Mouse (Mus musculus) heart, adult 11 months (tissue): Measurements from ENCODE around the gene Gm43518.

ENCODE experiments used
- DNase-seq: peaks from one replicate; pipeline ENCODE4 v3.0.0; 2022

Gene Gm43518

GRCm38 (mm10) chr5:123927118-123927517 is at the start of gene Gm43518:
TSS of gene Gm43518 (plus strand) at chr5:123927418.
- DNase-seq: peak; percentile 86

- no peak for DNase-seq
These were observed 49.2 kb upstream of the Gm43518 start for GRCm38 (mm10) chr5:123878056-123878455.

- DNase-seq: peak; percentile 93
These were observed 47.3 kb upstream of the Gm43518 start, which contains the start of gene Hcar1 for GRCm38 (mm10) chr5:123879928-123880327. TSS of gene Hcar1 (minus strand) at chr5:123880020.

- DNase-seq: no peak
These were observed 46.4 kb upstream of the Gm43518 start for GRCm38 (mm10) chr5:123880778-123881177.

GRCm38 (mm10) chr5:123883891-123884290 is 43.3 kb upstream of the Gm43518 start:
- no peak for DNase-seq

GRCm38 (mm10) chr5:123884332-123884731 is 42.9 kb upstream of the Gm43518 start:
- no peak for DNase-seq

GRCm38 (mm10) chr5:123886365-123886764 is 40.9 kb upstream of the Gm43518 start:
- DNase-seq: no peak

- no peak for DNase-seq
These were observed 36.9 kb upstream of the Gm43518 start for GRCm38 (mm10) chr5:123890312-123890711.

GRCm38 (mm10) chr5:123890987-123891386 is 36.2 kb upstream of the Gm43518 start:
- no peak for DNase-seq

GRCm38 (mm10) chr5:123891669-123892068 is 35.5 kb upstream of the Gm43518 start:
- no peak for DNase-seq

GRCm38 (mm10) chr5:123893520-123893919 is 33.7 kb upstream of the Gm43518 start:
- no peak for DNase-seq

GRCm38 (mm10) chr5:123896395-123896794 is 30.8 kb upstream of the Gm43518 start:
- no peak for DNase-seq

- DNase-seq: peak; percentile 93
These were observed 29.9 kb upstream of the Gm43518 start for GRCm38 (mm10) chr5:123897352-123897751.

- DNase-seq: peak; percentile 88
These were observed 23.1 kb upstream of the Gm43518 start for GRCm38 (mm10) chr5:123904059-123904672.

- DNase-seq: peak; percentile 87
These were observed 20.9 kb upstream of the Gm43518 start for GRCm38 (mm10) chr5:123906146-123906975.

GRCm38 (mm10) chr5:123906976-123907630 is 20.1 kb upstream of the Gm43518 start, which contains the start of gene Denr:
TSS of gene Denr (plus strand) at chr5:123907175.
- peak; percentile 100 for DNase-seq

GRCm38 (mm10) chr5:123907631-123907977 is 19.6 kb upstream of the Gm43518 start:
- no peak for DNase-seq

- no peak for DNase-seq
These were observed 12.4 kb upstream of the Gm43518 start for GRCm38 (mm10) chr5:123914852-123915251.

GRCm38 (mm10) chr5:123922112-123922511 is 5.1 kb upstream of the Gm43518 start:
- DNase-seq: no peak

GRCm38 (mm10) chr5:123930508-123930989 is 3.3 kb downstream of the Gm43518 start, which contains the start of gene Ccdc62:
TSS of gene Ccdc62 (plus strand) at chr5:123930679.
- DNase-seq: peak; percentile 99

- DNase-seq: peak; percentile 86
These were observed 3.9 kb downstream of the Gm43518 start for GRCm38 (mm10) chr5:123931131-123931530.

- DNase-seq: no peak
These were observed 5.7 kb downstream of the Gm43518 start for GRCm38 (mm10) chr5:123932927-123933326.

- DNase-seq: no peak
These were observed 6.3 kb downstream of the Gm43518 start for GRCm38 (mm10) chr5:123933556-123933955.
